Mouse (Mus musculus): ENCODE measurements at regions not wholly inside any gene's neighbourhood (a gene's known extent, or its start where the extent isn't known, plus 50 kb on each side); places are given as distances from the start of the nearest gene placed in this dataset.
A peak's percentile ranks its signal among the peaks of the same experiment; 100 is the strongest.

- DNase-seq (ENCODE audit: low read depth, low spot score) = no peak
Measured at GRCm38 (mm10) chr13:47562836-47563235, 440.4 kb downstream of the Rnf144b start.

- peak; percentile 11 for DNase-seq (ENCODE audit: low read depth, low spot score)
Measured at GRCm38 (mm10) chr13:47576516-47576915, 454.1 kb downstream of the Rnf144b start.

GRCm38 (mm10) chr13:47580144-47580543 lies 457.7 kb downstream of the Rnf144b start:
- DNase-seq (ENCODE audit: low read depth, low spot score) = no peak

GRCm38 (mm10) chr13:47585158-47585557 lies 462.7 kb downstream of the Rnf144b start:
- DNase-seq (ENCODE audit: low read depth, low spot score) = no peak

- no peak for DNase-seq (ENCODE audit: low read depth, low spot score)
Measured at GRCm38 (mm10) chr13:47602646-47603045, 480.2 kb downstream of the Rnf144b start.

- DNase-seq (ENCODE audit: low read depth, low spot score) = no peak
Measured at GRCm38 (mm10) chr13:47611439-47611838, 489.0 kb downstream of the Rnf144b start.

- DNase-seq (ENCODE audit: low read depth, low spot score) = peak; percentile 9
Measured at GRCm38 (mm10) chr13:47636511-47637103, 514.2 kb downstream of the Rnf144b start.

GRCm38 (mm10) chr13:47642341-47642740 lies 519.9 kb downstream of the Rnf144b start:
- DNase-seq (ENCODE audit: low read depth, low spot score) = no peak

GRCm38 (mm10) chr13:47645081-47645480 lies 522.6 kb downstream of the Rnf144b start:
- DNase-seq (ENCODE audit: low read depth, low spot score) = no peak

GRCm38 (mm10) chr13:47647693-47648092 lies 525.2 kb downstream of the Rnf144b start:
- DNase-seq (ENCODE audit: low read depth, low spot score) = no peak

- DNase-seq (ENCODE audit: low read depth, low spot score) = peak; percentile 23
Measured at GRCm38 (mm10) chr13:47650093-47650492, 527.6 kb downstream of the Rnf144b start.

- DNase-seq (ENCODE audit: low read depth, low spot score) = no peak
Measured at GRCm38 (mm10) chr13:47666470-47666869, 544.0 kb downstream of the Rnf144b start.

GRCm38 (mm10) chr13:47666956-47667701 lies 544.7 kb downstream of the Rnf144b start:
- peak; percentile 91 for DNase-seq (ENCODE audit: low read depth, low spot score)

- DNase-seq (ENCODE audit: low read depth, low spot score) = no peak
Measured at GRCm38 (mm10) chr13:47688131-47688530, 565.7 kb downstream of the Rnf144b start.

GRCm38 (mm10) chr13:47693815-47694214 lies 567.2 kb upstream of the Id4 start:
- DNase-seq (ENCODE audit: low read depth, low spot score) = no peak

- DNase-seq (ENCODE audit: low read depth, low spot score) = no peak
Measured at GRCm38 (mm10) chr13:47695877-47696276, 565.2 kb upstream of the Id4 start.

- no peak for DNase-seq (ENCODE audit: low read depth, low spot score)
Measured at GRCm38 (mm10) chr13:47700556-47700955, 560.5 kb upstream of the Id4 start.

- DNase-seq (ENCODE audit: low read depth, low spot score) = peak; percentile 1
Measured at GRCm38 (mm10) chr13:47707961-47708609, 552.9 kb upstream of the Id4 start.

- DNase-seq (ENCODE audit: low read depth, low spot score) = no peak
Measured at GRCm38 (mm10) chr13:47709323-47709722, 551.7 kb upstream of the Id4 start.

- DNase-seq (ENCODE audit: low read depth, low spot score) = no peak
Measured at GRCm38 (mm10) chr13:47712507-47712906, 548.5 kb upstream of the Id4 start.

- DNase-seq (ENCODE audit: low read depth, low spot score) = no peak
Measured at GRCm38 (mm10) chr13:47716265-47716664, 544.8 kb upstream of the Id4 start.

- DNase-seq (ENCODE audit: low read depth, low spot score) = no peak
Measured at GRCm38 (mm10) chr13:47720645-47721044, 540.4 kb upstream of the Id4 start.

- no peak for DNase-seq (ENCODE audit: low read depth, low spot score)
Measured at GRCm38 (mm10) chr13:47734415-47734814, 526.6 kb upstream of the Id4 start.

Data from mesoderm, embryonic 11.5 days (tissue).